14 mouse cellular contexts compared by ENCODE assay signal in genomic region chr8:11399706-11400105, GRCm38 (mm10).
A peak's percentile ranks its signal among the peaks of the same experiment; 100 is the strongest.
DNase-seq lines count a peak whose midpoint lies in the region; ATAC-seq lines count a peak whose summit lies in the region.
"Had no signal": no experiment of that assay in that cellular context is flagged by ENCODE, and none has a peak within 500 bp of the region (broad histone marks: within the 10 kb centered on the region; RNA-seq: fewer than 3 reads in every experiment).

No protein-coding gene starts in this region.

- H3K9ac ChIP-seq in forebrain, embryonic 13.5 days, result no peak overlapping the region
- H3K9ac ChIP-seq in kidney, embryonic 15.5 days, result no peak overlapping the region
- no peak overlapping the region for H3K9ac ChIP-seq in limb, embryonic 13.5 days
- H3K9ac ChIP-seq: hindbrain, embryonic 14.5 days; liver, embryonic 12.5 days; neural tube, embryonic 12.5 days had no signal

- no peaks in the 10 kb centered on the region for H3K27me3 ChIP-seq in forebrain, embryonic 10.5 days (ENCODE audit: poor library complexity, severe bottlenecking)
- no peaks in the 10 kb centered on the region for H3K27me3 ChIP-seq in forebrain, embryonic 13.5 days
- no peaks in the 10 kb centered on the region for H3K27me3 ChIP-seq in kidney, embryonic 15.5 days
- no peaks in the 10 kb centered on the region for H3K27me3 ChIP-seq in limb, embryonic 13.5 days
- H3K27me3 ChIP-seq: liver, embryonic 12.5 days; neural tube, embryonic 12.5 days had no signal

- peaks cover 14% of the 10 kb centered on the region for H3K36me3 ChIP-seq in forebrain, embryonic 10.5 days (replicated peaks)
- H3K36me3 ChIP-seq in forebrain, embryonic 13.5 days (ENCODE audit: poor library complexity, severe bottlenecking), result no peaks in the 10 kb centered on the region
- peaks cover 60% of the 10 kb centered on the region for H3K36me3 ChIP-seq in kidney, embryonic 15.5 days
- peaks cover 35% of the 10 kb centered on the region for H3K36me3 ChIP-seq in limb, embryonic 13.5 days
- H3K36me3 ChIP-seq: liver, embryonic 12.5 days; neural tube, embryonic 12.5 days had no signal

- H3K9me3 ChIP-seq in forebrain, embryonic 10.5 days, result no peaks in the 10 kb centered on the region
- no peaks in the 10 kb centered on the region for H3K9me3 ChIP-seq in forebrain, embryonic 13.5 days (replicated peaks)
- H3K9me3 ChIP-seq in kidney, embryonic 15.5 days (replicated peaks), result no peaks in the 10 kb centered on the region
- H3K9me3 ChIP-seq in limb, embryonic 13.5 days, result no peaks in the 10 kb centered on the region
- H3K9me3 ChIP-seq: liver, embryonic 12.5 days; neural tube, embryonic 12.5 days had no signal

- no peak overlapping the region for H3K4me2 ChIP-seq in forebrain, embryonic 13.5 days
- H3K4me2 ChIP-seq in kidney, embryonic 15.5 days, result no peak overlapping the region
- H3K4me2 ChIP-seq in limb, embryonic 13.5 days (replicated peaks), result no peak overlapping the region
- H3K4me2 ChIP-seq: hindbrain, embryonic 14.5 days; liver, embryonic 12.5 days; midbrain, embryonic 11.5 days; neural tube, embryonic 12.5 days had no signal

- H3K27ac ChIP-seq in forebrain, embryonic 10.5 days, result peak overlapping the region; percentile 72
- H3K27ac ChIP-seq in forebrain, embryonic 13.5 days, result no peak overlapping the region
- peak overlapping the region; percentile 74 for H3K27ac ChIP-seq in kidney, embryonic 15.5 days
- peak overlapping the region; percentile 43 for H3K27ac ChIP-seq in brown adipose tissue, adult 24 weeks (replicated peaks; ENCODE audit: low read depth, low read length)
- peak overlapping the region; percentile 22; the same call in 1 of the 2 replicates for H3K27ac ChIP-seq in limb, embryonic 13.5 days
- H3K27ac ChIP-seq: hindbrain, embryonic 14.5 days; liver, embryonic 12.5 days; neural tube, embryonic 12.5 days had no signal

- ATAC-seq in forebrain, embryonic 13.5 days, result no peak
- no peak for ATAC-seq in kidney, embryonic 15.5 days (replicated peaks; ENCODE audit: low FRiP score)
- no peak for ATAC-seq in limb, embryonic 13.5 days (ENCODE audit: low FRiP score, low read depth)
- no peak for ATAC-seq in frontal cortex, adult (ENCODE audit: low TSS enrichment)
- ATAC-seq: liver, embryonic 12.5 days had no signal

- 50% methylated on average over 8 of the region's 8 CpGs for WGBS in forebrain, embryonic 10.5 days
- 22% methylated on average over 8 of the region's 8 CpGs for WGBS in forebrain, embryonic 13.5 days
- 49% methylated on average over 8 of the region's 8 CpGs for WGBS in kidney, embryonic 15.5 days
- WGBS in limb, embryonic 13.5 days, result 64% methylated on average over 8 of the region's 8 CpGs

- no peak overlapping the region for H3K4me3 ChIP-seq in forebrain, embryonic 10.5 days
- no peak overlapping the region for H3K4me3 ChIP-seq in forebrain, embryonic 13.5 days
- H3K4me3 ChIP-seq in kidney, embryonic 15.5 days (replicated peaks), result no peak overlapping the region
- no peak overlapping the region for H3K4me3 ChIP-seq in brown adipose tissue, adult 24 weeks (ENCODE audit: insufficient read depth, low read depth, low read length)
- H3K4me3 ChIP-seq in limb, embryonic 13.5 days, result no peak overlapping the region
- H3K4me3 ChIP-seq: liver, embryonic 12.5 days; neural tube, embryonic 12.5 days had no signal

- DNase-seq in forebrain, embryonic 10.5 days (ENCODE audit: extremely low spot score, low spot score), result no peak
- no peak for DNase-seq in kidney, postnatal 25 days
- DNase-seq in thymus, adult 18-20 months, result no peak
- DNase-seq: cerebellum, adult 2 months; right cerebral cortex, postnatal 25 days had no signal

- H3K4me1 ChIP-seq in forebrain, embryonic 10.5 days, result peaks cover 31% of the 10 kb centered on the region
- 0 out of 2 replicates have a peak, but pooled peaks cover 4% of the 10 kb centered on the region for H3K4me1 ChIP-seq in forebrain, embryonic 13.5 days
- H3K4me1 ChIP-seq in kidney, embryonic 15.5 days, result peaks cover 49% of the 10 kb centered on the region
- H3K4me1 ChIP-seq in brown adipose tissue, adult 24 weeks (ENCODE audit: control insufficient read depth, insufficient read depth, insufficient read length, low read length), result peaks cover 31% of the 10 kb centered on the region
- peaks cover 34% of the 10 kb centered on the region for H3K4me1 ChIP-seq in limb, embryonic 13.5 days
- H3K4me1 ChIP-seq: liver, embryonic 12.5 days had no signal
